Comparison of ENCODE assay signal across 9 mouse cellular contexts in the genomic region with DNA sequence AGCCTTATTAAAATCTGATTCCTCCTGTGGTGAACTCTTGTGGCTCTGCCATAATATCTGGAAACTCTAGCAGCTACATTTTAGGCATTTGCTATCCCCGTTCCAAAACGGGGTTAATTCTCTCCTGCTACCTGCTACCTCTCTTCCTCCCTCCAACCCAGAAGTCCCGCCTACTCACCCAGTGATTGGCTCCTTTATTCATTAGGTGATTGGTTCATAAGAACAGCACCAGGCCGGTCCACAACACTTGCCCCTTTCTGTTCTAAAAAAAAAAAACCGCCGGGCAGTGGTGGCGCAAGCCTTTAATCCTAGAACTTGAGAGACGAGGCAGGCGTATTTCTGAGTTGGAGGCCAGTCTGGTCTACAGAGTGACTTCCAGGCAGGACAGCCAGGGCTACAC. TPM values are rescaled to one million over a fixed set of nuclear protein-coding genes. Genes with fewer than 3 reads are reported as not detected.
DNase-seq lines count a peak whose midpoint lies in the region; ATAC-seq lines count a peak whose summit lies in the region.
"Had no signal": no experiment of that assay in that cellular context is flagged by ENCODE, and none has a peak within 500 bp of the region (broad histone marks: within the 10 kb centered on the region; RNA-seq: fewer than 3 reads in every experiment).

No protein-coding gene starts in this region.

- no peak overlapping the region for H3K9ac ChIP-seq in hindbrain, embryonic 15.5 days
- peak overlapping the region; percentile 52 for H3K9ac ChIP-seq in liver, embryonic 13.5 days
- no peak overlapping the region for H3K9ac ChIP-seq in stomach, embryonic 15.5 days

- no peaks in the 10 kb centered on the region for H3K27me3 ChIP-seq in hindbrain, embryonic 15.5 days
- H3K27me3 ChIP-seq in liver, embryonic 13.5 days, result no peaks in the 10 kb centered on the region
- no peaks in the 10 kb centered on the region for H3K27me3 ChIP-seq in stomach, embryonic 15.5 days (replicated peaks)
- H3K27me3 ChIP-seq: megakaryocyte, embryonic 14.5 days had no signal

- WGBS in hindbrain, embryonic 15.5 days, result 18% methylated on average over 9 of the region's 9 CpGs
- WGBS in liver, embryonic 13.5 days (ENCODE audit: insufficient replicate concordance), result 11% methylated on average over 9 of the region's 9 CpGs
- 14% methylated on average over 9 of the region's 9 CpGs for WGBS in stomach, embryonic 15.5 days

- H3K27ac ChIP-seq in hindbrain, embryonic 15.5 days (replicated peaks), result no peak overlapping the region
- no peak overlapping the region for H3K27ac ChIP-seq in liver, embryonic 13.5 days
- H3K27ac ChIP-seq in stomach, embryonic 15.5 days, result peak overlapping the region; percentile 3; the same call in 1 of the 2 replicates

- peak; percentile 8 for DNase-seq in embryo, embryonic 9.5 days (ENCODE audit: extremely low spot score)
- no peak for DNase-seq in embryo, embryonic 10 days (ENCODE audit: low spot score)
- peak; percentile 89 for DNase-seq in ES-CJ7 (ENCODE audit: low read depth, low spot score)
- DNase-seq in liver, embryonic 13.5 days, result peak; percentile 54
- no peak for DNase-seq in urinary bladder, postnatal 4 days (ENCODE audit: low spot score in 2 of 2)
- DNase-seq in left cerebral cortex, adult 8-10 months (ENCODE audit: low spot score in 2 of 2), result no peak

- peak overlapping the region; percentile 12; the same call in 1 of the 2 replicates for H3K4me3 ChIP-seq in hindbrain, embryonic 15.5 days
- peak overlapping the region; percentile 44 for H3K4me3 ChIP-seq in liver, embryonic 13.5 days (replicated peaks)
- peak overlapping the region; percentile 4; the same call in 1 of the 2 replicates for H3K4me3 ChIP-seq in stomach, embryonic 15.5 days (replicated peaks)
- H3K4me3 ChIP-seq: megakaryocyte, embryonic 14.5 days had no signal

- peak overlapping the region; percentile 38 for H3K4me2 ChIP-seq in hindbrain, embryonic 15.5 days
- peak overlapping the region; percentile 61 for H3K4me2 ChIP-seq in liver, embryonic 13.5 days
- H3K4me2 ChIP-seq in stomach, embryonic 15.5 days, result peak overlapping the region; percentile 19

- no peak for ATAC-seq in hindbrain, embryonic 15.5 days (ENCODE audit: low FRiP score, low read depth)
- ATAC-seq in liver, embryonic 13.5 days (ENCODE audit: low read depth), result peak; percentile 87
- ATAC-seq in stomach, embryonic 15.5 days (ENCODE audit: insufficient read depth, low FRiP score, low read depth), result peak; percentile 70; the same call in 1 of the 2 replicates

- no peaks in the 10 kb centered on the region for H3K36me3 ChIP-seq in hindbrain, embryonic 15.5 days
- no peaks in the 10 kb centered on the region for H3K36me3 ChIP-seq in liver, embryonic 13.5 days
- H3K36me3 ChIP-seq in stomach, embryonic 15.5 days, result no peaks in the 10 kb centered on the region

- H3K9me3 ChIP-seq in hindbrain, embryonic 15.5 days, result no peaks in the 10 kb centered on the region
- H3K9me3 ChIP-seq in liver, embryonic 13.5 days (replicated peaks), result no peaks in the 10 kb centered on the region
- H3K9me3 ChIP-seq in stomach, embryonic 15.5 days, result no peaks in the 10 kb centered on the region
- H3K9me3 ChIP-seq: megakaryocyte, embryonic 14.5 days had no signal

- no peaks in the 10 kb centered on the region for H3K4me1 ChIP-seq in hindbrain, embryonic 15.5 days (replicated peaks)
- peaks cover 6% of the 10 kb centered on the region for H3K4me1 ChIP-seq in liver, embryonic 13.5 days (replicated peaks)
- no peaks in the 10 kb centered on the region for H3K4me1 ChIP-seq in stomach, embryonic 15.5 days

RNA-seq across cellular contexts. Expression of gene Oscar, which starts 20.8 kb away (rescaled TPM):
- 0.39 and 0.66 TPM in 2 replicates for polyA plus RNA-seq in hindbrain, embryonic 15.5 days (2015; fragmentation: Nextera tagmentation; extraction: Ambion mirVana)
- polyA plus RNA-seq in liver, embryonic 13.5 days (2015; fragmentation: Nextera tagmentation; extraction: Ambion mirVana), result not detected in 2 replicates
- 0.06 and 0.26 TPM in 2 replicates for polyA plus RNA-seq in stomach, embryonic 15.5 days (2015; fragmentation: Nextera tagmentation; extraction: Ambion mirVana)
- 1 to 10 TPM in 1 of 4 experiments, under 1 TPM in 3; 0.46 to 1.1 (median 0.67) TPM for total RNA-seq in left cerebral cortex, adult 8-10 months (2022)

RNA-seq across cellular contexts. Expression of gene Ndufa3, which starts 22.0 kb away (rescaled TPM):
- 541 and 606 TPM in 2 replicates for polyA plus RNA-seq in hindbrain, embryonic 15.5 days (2015; fragmentation: Nextera tagmentation; extraction: Ambion mirVana)
- 224 and 292 TPM in 2 replicates for polyA plus RNA-seq in liver, embryonic 13.5 days (2015; fragmentation: Nextera tagmentation; extraction: Ambion mirVana)
- polyA plus RNA-seq in stomach, embryonic 15.5 days (2015; fragmentation: Nextera tagmentation; extraction: Ambion mirVana), result 456 and 472 TPM in 2 replicates
- 100 to 1,000 TPM; 580 to 641 (median 617) TPM for total RNA-seq in left cerebral cortex, adult 8-10 months (2022)

RNA-seq across cellular contexts. Expression of gene Tfpt, which starts 34.6 kb away (rescaled TPM):
- polyA plus RNA-seq in hindbrain, embryonic 15.5 days (2015; fragmentation: Nextera tagmentation; extraction: Ambion mirVana), result 32.2 and 40.1 TPM in 2 replicates
- 12.7 and 13.0 TPM in 2 replicates for polyA plus RNA-seq in liver, embryonic 13.5 days (2015; fragmentation: Nextera tagmentation; extraction: Ambion mirVana)
- 23.7 and 25.2 TPM in 2 replicates for polyA plus RNA-seq in stomach, embryonic 15.5 days (2015; fragmentation: Nextera tagmentation; extraction: Ambion mirVana)
- total RNA-seq in left cerebral cortex, adult 8-10 months (2022), result 10 to 100 TPM; 36.8 to 46.7 (median 42.9) TPM

RNA-seq across cellular contexts. Expression of gene Prpf31, which starts 34.6 kb away (rescaled TPM):
- 88.8 and 89.6 TPM in 2 replicates for polyA plus RNA-seq in hindbrain, embryonic 15.5 days (2015; fragmentation: Nextera tagmentation; extraction: Ambion mirVana)
- polyA plus RNA-seq in liver, embryonic 13.5 days (2015; fragmentation: Nextera tagmentation; extraction: Ambion mirVana), result 79.1 and 83.7 TPM in 2 replicates
- 82.5 and 90.0 TPM in 2 replicates for polyA plus RNA-seq in stomach, embryonic 15.5 days (2015; fragmentation: Nextera tagmentation; extraction: Ambion mirVana)
- 10 to 100 TPM; 50.4 to 59.8 (median 55.2) TPM for total RNA-seq in left cerebral cortex, adult 8-10 months (2022)

RNA-seq across cellular contexts. Expression of gene Cnot3, which starts 49.9 kb away (rescaled TPM):
- 39.5 and 47.3 TPM in 2 replicates for polyA plus RNA-seq in hindbrain, embryonic 15.5 days (2015; fragmentation: Nextera tagmentation; extraction: Ambion mirVana)
- 22.8 and 25.3 TPM in 2 replicates for polyA plus RNA-seq in liver, embryonic 13.5 days (2015; fragmentation: Nextera tagmentation; extraction: Ambion mirVana)
- polyA plus RNA-seq in stomach, embryonic 15.5 days (2015; fragmentation: Nextera tagmentation; extraction: Ambion mirVana), result 44.6 and 46.4 TPM in 2 replicates
- total RNA-seq in left cerebral cortex, adult 8-10 months (2022), result 10 to 100 TPM; 44.9 to 57.8 (median 51.0) TPM

Comparison
In these comparisons a context has a peak if more than half of its experiments do, and no peak if none do; other contexts are left out.
1. DNase-seq: peak in embryo, embryonic 9.5 days (single experiment), ES-CJ7 (single experiment) and liver, embryonic 13.5 days (single experiment); none in embryo, embryonic 10 days (single experiment), urinary bladder, postnatal 4 days (0 of 2) and left cerebral cortex, adult 8-10 months (0 of 2).
2. Peak in every context shown above with its lines, with median percentiles within 50 percentile points of each other: H3K4me2 ChIP-seq and H3K4me3 ChIP-seq.